Mouse (Mus musculus): Measurements from ENCODE around the gene Ankrd24. TPM values are rescaled to one million over a fixed set of nuclear protein-coding genes. Genes with fewer than 3 reads are reported as not detected.
"Not testable (repeated sequence)": the region's sequence is repeated elsewhere in the genome, so short reads cannot be mapped to it uniquely, and the experiment has no call there.

Gene Ankrd24
- polyA plus RNA-seq, 1 experiment: 7.8 TPM

GRCm38 (mm10) chr10:81623441-81623840 lies 4.9 kb upstream of the Ankrd24 start:
- no peak overlapping the region for H3K4me3 ChIP-seq (ENCODE audit: insufficient read depth, low read length)
- peaks cover 28% of the 10 kb centered on the region for H3K4me1 ChIP-seq (ENCODE audit: control insufficient read depth, insufficient read depth, low read length)
- no peak overlapping the region for H3K27ac ChIP-seq (ENCODE audit: insufficient read depth, low read depth, low read length)
- TF ChIP-seq CTCF (IDR thresholded peaks at IDR 0.05; ENCODE audit: low read depth, low read length) (no peak), POLR2A (IDR thresholded peaks at IDR 0.05; ENCODE audit: borderline replicate concordance, low read depth, low read length) (no peak)

- no peak for TF ChIP-seq CTCF (IDR thresholded peaks at IDR 0.05; ENCODE audit: low read depth, low read length)
- TF ChIP-seq POLR2A (IDR thresholded peaks at IDR 0.05; ENCODE audit: borderline replicate concordance, low read depth, low read length): no peak
- H3K27ac ChIP-seq (ENCODE audit: insufficient read depth, low read depth, low read length): peak overlapping the region; percentile 87
- H3K4me1 ChIP-seq (ENCODE audit: control insufficient read depth, insufficient read depth, low read length): peaks cover 19% of the 10 kb centered on the region
- peak overlapping the region; percentile 75 for H3K4me3 ChIP-seq (ENCODE audit: insufficient read depth, low read length)
Measured at GRCm38 (mm10) chr10:81626101-81626993, 2.0 kb upstream of the Ankrd24 start.

GRCm38 (mm10) chr10:81626994-81627835 lies 1.1 kb upstream of the Ankrd24 start, which contains the start of gene Sirt6:
Gene Sirt6 (minus strand): TSS chr10:81627797.
- TF ChIP-seq CTCF (IDR thresholded peaks at IDR 0.05; ENCODE audit: low read depth, low read length): 0 out of 2 replicates have a peak, but pooled peaks have one; percentile 19
- no peak; the same call in 1 of the 2 replicates for TF ChIP-seq POLR2A (IDR thresholded peaks at IDR 0.05; ENCODE audit: borderline replicate concordance, low read depth, low read length)
- H3K4me3 ChIP-seq (ENCODE audit: insufficient read depth, low read length): peak within 1 kb of the TSS; percentile 75
- peak within 1 kb of the TSS; percentile 87 for H3K27ac ChIP-seq (ENCODE audit: insufficient read depth, low read depth, low read length)
- peaks cover 19% of the 10 kb centered on the region for H3K4me1 ChIP-seq (ENCODE audit: control insufficient read depth, insufficient read depth, low read length)

- H3K4me1 ChIP-seq (ENCODE audit: control insufficient read depth, insufficient read depth, low read length): peaks cover 19% of the 10 kb centered on the region
- H3K4me3 ChIP-seq (ENCODE audit: insufficient read depth, low read length): peak overlapping the region; percentile 75
- TF ChIP-seq POLR2A (IDR thresholded peaks at IDR 0.05; ENCODE audit: borderline replicate concordance, low read depth, low read length) (no peak), CTCF (IDR thresholded peaks at IDR 0.05; ENCODE audit: low read depth, low read length) (no peak)
- H3K27ac ChIP-seq (ENCODE audit: insufficient read depth, low read depth, low read length): peak overlapping the region; percentile 87
Measured at GRCm38 (mm10) chr10:81627836-81628220, 512 bp upstream of the Ankrd24 start.

GRCm38 (mm10) chr10:81633253-81634099 lies 5.1 kb downstream of the Ankrd24 start:
- Histone ChIP-seq H3K4me3 (ENCODE audit: insufficient read depth, low read length) (peak overlapping the region; percentile 54), H3K27ac (ENCODE audit: insufficient read depth, low read depth, low read length) (no peak overlapping the region), H3K4me1 (ENCODE audit: control insufficient read depth, insufficient read depth, low read length) (peaks cover 7% of the 10 kb centered on the region)
- TF ChIP-seq POLR2A (IDR thresholded peaks at IDR 0.05; ENCODE audit: borderline replicate concordance, low read depth, low read length): no peak
- TF ChIP-seq CTCF (IDR thresholded peaks at IDR 0.05; ENCODE audit: low read depth, low read length): no peak

- no peak overlapping the region for H3K27ac ChIP-seq (ENCODE audit: insufficient read depth, low read depth, low read length)
- no peak overlapping the region for H3K4me3 ChIP-seq (ENCODE audit: insufficient read depth, low read length)
- H3K4me1 ChIP-seq (ENCODE audit: control insufficient read depth, insufficient read depth, low read length): peaks cover 7% of the 10 kb centered on the region
- TF ChIP-seq POLR2A (IDR thresholded peaks at IDR 0.05; ENCODE audit: borderline replicate concordance, low read depth, low read length): no peak
- TF ChIP-seq CTCF (IDR thresholded peaks at IDR 0.05; ENCODE audit: low read depth, low read length): no peak
Measured at GRCm38 (mm10) chr10:81636338-81636737, 8.0 kb downstream of the Ankrd24 start.

GRCm38 (mm10) chr10:81638101-81638500 lies 9.8 kb downstream of the Ankrd24 start:
- Histone ChIP-seq H3K4me3 (ENCODE audit: insufficient read depth, low read length) (no peak overlapping the region), H3K4me1 (ENCODE audit: control insufficient read depth, insufficient read depth, low read length) (peaks cover 14% of the 10 kb centered on the region), H3K27ac (ENCODE audit: insufficient read depth, low read depth, low read length) (no peak overlapping the region)
- TF ChIP-seq POLR2A (IDR thresholded peaks at IDR 0.05; ENCODE audit: borderline replicate concordance, low read depth, low read length) (no peak), CTCF (IDR thresholded peaks at IDR 0.05; ENCODE audit: low read depth, low read length) (no peak)

GRCm38 (mm10) chr10:81640825-81641224 lies 12.5 kb downstream of the Ankrd24 start:
- H3K4me1 ChIP-seq (ENCODE audit: control insufficient read depth, insufficient read depth, low read length): peaks cover 12% of the 10 kb centered on the region
- not testable (repeated sequence) for H3K27ac ChIP-seq (ENCODE audit: insufficient read depth, low read depth, low read length)

GRCm38 (mm10) chr10:81641566-81641965 lies 13.2 kb downstream of the Ankrd24 start:
- TF ChIP-seq POLR2A (IDR thresholded peaks at IDR 0.05; ENCODE audit: borderline replicate concordance, low read depth, low read length): no peak
- no peak for TF ChIP-seq CTCF (IDR thresholded peaks at IDR 0.05; ENCODE audit: low read depth, low read length)
- Histone ChIP-seq H3K27ac (ENCODE audit: insufficient read depth, low read depth, low read length) (no peak overlapping the region), H3K4me3 (ENCODE audit: insufficient read depth, low read length) (no peak overlapping the region), H3K4me1 (ENCODE audit: control insufficient read depth, insufficient read depth, low read length) (peaks cover 12% of the 10 kb centered on the region)

More at GRCm38 (mm10) chr10:81640825-81641224, 12.5 kb downstream of the Ankrd24 start:
- not testable (repeated sequence) for H3K4me3 ChIP-seq (ENCODE audit: insufficient read depth, low read length)

All from bone marrow macrophage, adult 2 months (primary cell).